Mouse (Mus musculus) testis, adult 2 months (tissue): ENCODE measurements around the gene Klc1.

Source experiments
- CTCF ChIP-seq: fragments of 200-500 bp; IDR thresholded peaks from 2 replicates; pipeline ENCODE4 v1.5.1; 2012; ENCODE audit warnings: low read depth, mild to moderate bottlenecking, inconsistent platforms, low read length, moderate library complexity; ENCODE audit not compliant: control insufficient read depth, insufficient read depth, insufficient replicate concordance
- POLR2A ChIP-seq: fragments of 200-500 bp; IDR thresholded peaks from 2 replicates; pipeline ENCODE4 v1.6.1; 2012; ENCODE audit warnings: low read depth, mild to moderate bottlenecking, inconsistent platforms, low read length, moderate library complexity; ENCODE audit not compliant: control insufficient read depth

- TF ChIP-seq CTCF (no peak), POLR2A (no peak)
These were observed 89.7 kb downstream of the Klc1 start for GRCm38 (mm10) chr12:111848300-111848798.
